In the genomic region with DNA sequence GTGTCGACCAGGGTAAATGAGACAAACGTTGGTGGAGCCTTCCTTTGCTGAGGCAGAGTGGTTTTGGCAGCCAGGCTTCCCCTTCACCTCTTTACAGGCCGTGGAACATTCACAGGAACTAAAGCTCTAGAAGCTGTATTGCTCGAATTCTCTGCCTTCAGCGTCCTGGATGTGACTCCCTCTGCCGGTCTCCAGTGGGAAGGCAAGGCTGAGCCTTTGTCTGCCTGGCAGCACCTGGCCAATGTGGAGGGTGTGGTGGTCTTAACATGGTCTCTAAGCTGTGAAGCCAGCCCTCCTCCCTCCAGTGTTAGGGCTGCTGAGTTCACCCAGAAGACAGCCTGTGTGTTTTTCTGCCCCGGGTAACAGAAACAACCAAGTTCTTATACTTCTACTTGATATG, we compare ENCODE assay signal across 9 mouse cellular contexts. TPM values are rescaled to one million over a fixed set of nuclear protein-coding genes. Genes with fewer than 3 reads are reported as not detected.
DNase-seq lines count a peak whose midpoint lies in the region; ATAC-seq and TF ChIP-seq lines count a peak whose summit lies in the region.
"Had no signal": no experiment of that assay in that cellular context is flagged by ENCODE, and none has a peak within 500 bp of the region (broad histone marks: within the 10 kb centered on the region; RNA-seq: fewer than 3 reads in every experiment).

No protein-coding gene starts in this region.

- 16% methylated on average over 7 of the region's 7 CpGs for WGBS in lung, embryonic 15.5 days

- no peak overlapping the region for H3K9ac ChIP-seq in ES-E14 (ENCODE audit: insufficient read depth, low read depth, low read length, poor library complexity, severe bottlenecking)
- H3K9ac ChIP-seq in lung, embryonic 15.5 days, result no peak overlapping the region
- H3K9ac ChIP-seq: limb, embryonic 15.5 days had no signal

- no peaks in the 10 kb centered on the region for H3K9me3 ChIP-seq in ES-E14 (ENCODE audit: control insufficient read depth, insufficient read depth, low read depth, low read length)
- no peaks in the 10 kb centered on the region for H3K9me3 ChIP-seq in lung, embryonic 15.5 days
- H3K9me3 ChIP-seq: limb, embryonic 15.5 days had no signal

- no peaks in the 10 kb centered on the region for H3K36me3 ChIP-seq in ES-E14 (ENCODE audit: control insufficient read depth, insufficient read depth, low read length, poor library complexity, severe bottlenecking)
- no peaks in the 10 kb centered on the region for H3K36me3 ChIP-seq in lung, embryonic 15.5 days
- H3K36me3 ChIP-seq: limb, embryonic 15.5 days had no signal

- H3K27ac ChIP-seq in ES-E14 (ENCODE audit: insufficient read depth, low read depth, low read length, poor library complexity, severe bottlenecking), result no peak overlapping the region
- no peak overlapping the region for H3K27ac ChIP-seq in layer of hippocampus, adult 2 months
- no peak overlapping the region for H3K27ac ChIP-seq in lung, embryonic 15.5 days
- H3K27ac ChIP-seq: limb, embryonic 15.5 days had no signal

- H3K4me3 ChIP-seq in ES-E14 (ENCODE audit: insufficient read depth in 1 of 2, low read depth in 1 of 2, low read length in 2 of 2, poor library complexity in 1 of 2, severe bottlenecking in 1 of 2), result no peak overlapping the region
- H3K4me3 ChIP-seq in layer of hippocampus, adult 2 months, result no peak overlapping the region
- H3K4me3 ChIP-seq in lung, embryonic 15.5 days, result no peak overlapping the region
- H3K4me3 ChIP-seq: limb, embryonic 15.5 days had no signal

- peak; percentile 91 for TF ChIP-seq CTCF in layer of hippocampus, adult 2 months (conservative IDR thresholded peaks at IDR 0.05)

- in situ Hi-C loops in ES-E14 (cut with MboI; ENCODE audit: low sequenced_read_pairs in 2 of 2, unreplicated experiment in 2 of 2), result no loop called here

- H3K4me1 ChIP-seq in ES-E14 (ENCODE audit: control insufficient read depth in 2 of 2, insufficient read depth in 2 of 2, low read length in 2 of 2, poor library complexity in 1 of 2), result no peaks in the 10 kb centered on the region
- H3K4me1 ChIP-seq in lung, embryonic 15.5 days, result peaks cover 18% of the 10 kb centered on the region

- no peak overlapping the region for H3K4me2 ChIP-seq in lung, embryonic 15.5 days
- H3K4me2 ChIP-seq: limb, embryonic 15.5 days had no signal

- peak; percentile 52 to 81 for DNase-seq in adrenal gland, adult (ENCODE audit: inconsistent age in 2 of 2, low spot score in 1 of 2)
- no peak for DNase-seq in adrenal gland, adult 8-10 months
- DNase-seq in ES-E14 (ENCODE audit: low read depth, low spot score), result no peak
- peak; percentile 7 for DNase-seq in cerebellum, adult 8-10 months
- peak; percentile 23 for DNase-seq in heart, adult 8-10 months (ENCODE audit: low spot score)
- DNase-seq in layer of hippocampus, adult 2 months (ENCODE audit: low spot score in 2 of 2), result peak in 1 of 2 experiments; percentile 74
- peak; percentile 62 to 63 for DNase-seq in right cerebral cortex, adult 2 months (ENCODE audit: low spot score in 2 of 2)

- H3K27me3 ChIP-seq in lung, embryonic 15.5 days, result no peaks in the 10 kb centered on the region
- H3K27me3 ChIP-seq: limb, embryonic 15.5 days had no signal

- ATAC-seq in lung, embryonic 15.5 days (ENCODE audit: borderline replicate concordance, extremely low read depth, low FRiP score, low TSS enrichment), result 0 out of 2 replicates have a peak, but pooled peaks have one; percentile 40

TF ChIP-seq in ES-E14, 5 proteins besides CTCF, POLR2A, EP300 and RAD21:
- TF ChIP-seq ZC3H11A (IDR thresholded peaks at IDR 0.05; ENCODE audit: borderline replicate concordance, low read depth, low read length) (0 out of 2 replicates have a peak, but pooled peaks have one; percentile 43), HCFC1 (IDR thresholded peaks at IDR 0.05; ENCODE audit: borderline replicate concordance, insufficient read depth, low read length) (no peak)

RNA-seq across cellular contexts. Expression of gene Fam163a, which starts 24.6 kb away (rescaled TPM):
- total RNA-seq in adrenal gland, adult 8-10 months (2022), result 10 to 100 TPM; 10.8 to 21.6 (median 13.5) TPM
- 0.09 and 0.11 TPM in 2 replicates for total RNA-seq in ES-E14 (2012; rRNA removed)
- total RNA-seq in heart, adult 8-10 months (2022), result under 1 TPM; 0.05 to 0.19 (median 0.09) TPM
- total RNA-seq in layer of hippocampus, adult 2 months (2021), result 10 to 100 TPM; 14.3 to 14.8 TPM
- 0.78 and 0.89 TPM in 2 replicates for polyA plus RNA-seq in lung, embryonic 15.5 days (2015; fragmentation: Nextera tagmentation; extraction: Ambion mirVana)

Comparison
In these comparisons a context has a peak if more than half of its experiments do, and no peak if none do; other contexts are left out.
1. DNase-seq: peak in adrenal gland, adult (2 of 2), cerebellum, adult 8-10 months (single experiment), heart, adult 8-10 months (single experiment) and right cerebral cortex, adult 2 months (2 of 2); none in adrenal gland, adult 8-10 months (single experiment) and ES-E14 (single experiment).
2. RNA of gene Fam163a, which starts 24.6 kb away (total RNA-seq): 10.8 to 21.6 TPM in adrenal gland, adult 8-10 months and 14.3 to 14.8 TPM in layer of hippocampus, adult 2 months; 0.05 to 0.19 TPM in heart, adult 8-10 months and 0.09 to 0.11 TPM in ES-E14; every median in the first group is over 4 times any median in the second.